Mouse (Mus musculus) forebrain, postnatal 0 days (tissue): Measurements from ENCODE around the gene Trp53i13. TPM values are rescaled to one million over a fixed set of nuclear protein-coding genes. Genes with fewer than 3 reads are reported as not detected.

Experiments used
- ATAC-seq: fragments of 200-750 bp; cut with Nextera tagmentation; 2 replicates; pipeline ENCODE4 v1.8.0; 2017; ENCODE audit warnings: mild to moderate bottlenecking, moderate library complexity
- DNase-seq: peaks from one replicate; pipeline ENCODE4 v3.0.0-alpha.2; 2015
- H3K27ac ChIP-seq: fragments of 300-500 bp; sonication (generic); 2 replicates; pipeline ENCODE4 v1.5.1; 2014; ENCODE audit warnings: low read depth, mild to moderate bottlenecking, antibody characterized with exemption, low read length, moderate library complexity, mixed read lengths
- H3K27me3 ChIP-seq: fragments of 300-500 bp; sonication (generic); 2 replicates; pipeline ENCODE4 v1.6.1; 2014; ENCODE audit warnings: mild to moderate bottlenecking, low read length, mixed read lengths; ENCODE audit not compliant: insufficient read depth
- H3K36me3 ChIP-seq: fragments of 300-500 bp; sonication (generic); 2 replicates; pipeline ENCODE4 v1.6.1; 2014; ENCODE audit warnings: mild to moderate bottlenecking, moderate library complexity; ENCODE audit not compliant: insufficient read depth
- H3K4me1 ChIP-seq: fragments of 300-500 bp; sonication (generic); 2 replicates; pipeline ENCODE4 v1.6.1; 2014; ENCODE audit warnings: antibody characterized with exemption; ENCODE audit not compliant: insufficient read depth
- H3K4me2 ChIP-seq: fragments of 300-500 bp; sonication (generic); 2 replicates; pipeline ENCODE4 v1.6.1; 2014; ENCODE audit warnings: low read depth, mild to moderate bottlenecking, moderate library complexity
- H3K4me3 ChIP-seq: fragments of 300-500 bp; sonication (generic); 2 replicates; pipeline ENCODE4 v1.5.1; 2014; ENCODE audit warnings: low read depth, low read length, mixed read lengths
- H3K9ac ChIP-seq: fragments of 300-500 bp; sonication (generic); 2 replicates; pipeline ENCODE4 v1.6.1; 2014; ENCODE audit warnings: mild to moderate bottlenecking
- H3K9me3 ChIP-seq: fragments of 300-500 bp; sonication (generic); 2 replicates; pipeline ENCODE4 v1.6.1; 2016; ENCODE audit warnings: low read length
- CTCF ChIP-seq: sonication (generic); IDR thresholded peaks from 2 replicates; pipeline ENCODE4 v1.5.1; 2016; ENCODE audit warnings: antibody characterized with exemption, control low read depth, low read depth
- WGBS: fragments of 180-500 bp; shearing (Covaris S2); extraction: QIAGEN DNeasy Blood & Tissue Kit; methylation state at CpG from one replicate; pipeline ENCODE4 v1.1.7; 2014; 5-methylcytosine and 5-hydroxymethylcytosine counted together
- polyA plus RNA-seq: library from polyadenylated mRNA; unstranded; fragments of >200 nt; fragmentation: Nextera tagmentation; extraction: Ambion mirVana; gene quantifications from 2 replicates; pipeline ENCODE4 v1.2.1, GENCODE M21; 2015
- total RNA-seq: library from RNA; depleted of rRNA; stranded (reverse); fragments of >200 nt; gene quantifications from 2 replicates; pipeline ENCODE4 v1.2.3, GENCODE M21; 2014

The Trp53i13 gene
- total and polyA plus RNA-seq, 2 experiments from 2014 or later = 12.3 to 12.4 TPM

DNA sequence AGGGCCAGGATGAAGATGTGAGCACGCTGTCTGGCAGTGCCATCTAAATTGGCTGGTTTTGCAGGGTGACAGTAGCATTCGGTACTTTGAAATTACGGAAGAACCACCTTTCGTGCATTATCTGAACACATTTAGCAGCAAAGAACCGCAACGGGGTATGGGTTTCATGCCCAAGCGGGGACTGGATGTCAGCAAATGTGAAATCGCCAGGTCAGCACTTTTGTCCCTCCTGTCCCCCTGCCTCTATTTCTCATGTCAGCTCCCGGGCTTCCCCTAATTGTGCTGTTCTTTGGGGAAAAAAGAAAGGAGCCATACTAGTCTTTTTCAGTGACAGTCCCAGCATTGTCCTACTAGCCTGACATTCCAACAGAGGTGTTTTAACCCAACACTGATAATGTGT, 47.4 kb downstream of the Trp53i13 start:
- H3K9ac ChIP-seq = no peak overlapping the region
- ATAC-seq (no peak), DNase-seq (no peak)
- no peaks in the 10 kb centered on the region; the same call in none of the 2 replicates for H3K27me3 ChIP-seq
- H3K4me3 ChIP-seq = no peak overlapping the region
- no peaks in the 10 kb centered on the region for H3K9me3 ChIP-seq
- no peak for TF ChIP-seq CTCF
- peaks cover 33% of the 10 kb centered on the region for H3K36me3 ChIP-seq
- 85% methylated on average over 9 of the region's 9 CpGs for WGBS
- no peaks in the 10 kb centered on the region for H3K4me1 ChIP-seq
- H3K4me2 ChIP-seq = no peak overlapping the region
- no peak overlapping the region for H3K27ac ChIP-seq

DNA sequence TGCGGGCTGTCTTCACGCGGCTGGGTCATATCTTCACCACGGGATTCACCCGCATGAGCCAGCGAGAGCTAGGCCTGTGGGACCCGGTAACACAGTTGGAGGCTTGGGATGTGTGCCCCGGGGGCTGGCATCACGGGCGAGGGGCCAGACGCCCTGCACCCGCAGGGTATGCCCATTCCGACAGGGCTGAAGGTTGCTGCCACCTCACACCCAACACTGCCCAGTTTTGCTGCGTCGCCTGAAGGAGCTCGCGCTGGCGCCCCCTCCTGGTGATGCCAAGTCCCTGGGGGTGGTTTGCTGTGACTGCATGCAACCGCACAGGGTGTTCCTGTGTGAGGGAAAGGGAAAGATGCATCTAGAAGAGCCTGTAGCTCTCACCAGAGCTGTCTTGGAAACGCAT, 48.0 kb downstream of the Trp53i13 start:
- no peaks in the 10 kb centered on the region for H3K9me3 ChIP-seq
- H3K4me1 ChIP-seq = no peaks in the 10 kb centered on the region; the same call in 1 of the 2 replicates
- H3K27ac ChIP-seq = no peak overlapping the region
- H3K9ac ChIP-seq = no peak overlapping the region
- H3K4me3 ChIP-seq = no peak overlapping the region
- H3K27me3 ChIP-seq = no peaks in the 10 kb centered on the region; the same call in none of the 2 replicates
- DNase-seq (peak; percentile 76), ATAC-seq (peak; percentile 80)
- TF ChIP-seq CTCF = peak; percentile 86
- peak overlapping the region; percentile 11; the same call in 1 of the 2 replicates for H3K4me2 ChIP-seq
- peaks cover 27% of the 10 kb centered on the region for H3K36me3 ChIP-seq
- whole genome bisulfite sequencing = 16% methylated on average over 20 of the region's 20 CpGs

DNA sequence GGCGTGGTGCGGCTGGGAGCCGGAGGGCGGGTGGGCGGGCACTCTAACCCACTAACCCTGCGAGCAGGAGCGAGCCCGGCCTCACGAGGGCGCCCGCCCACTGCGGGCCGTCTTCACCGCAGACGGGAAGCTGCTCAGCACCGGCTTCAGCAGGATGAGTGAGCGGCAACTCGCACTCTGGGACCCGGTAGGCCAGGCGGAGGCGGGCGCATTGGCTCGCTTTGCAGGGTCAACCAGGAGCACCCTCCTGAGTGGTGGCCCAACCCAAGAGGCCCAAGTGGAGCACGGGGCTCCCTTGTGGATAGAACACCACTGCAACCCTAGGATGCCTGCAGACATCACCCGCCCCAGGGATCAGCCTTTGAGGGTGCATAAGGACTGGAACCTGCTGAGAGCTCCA, 48.6 kb downstream of the Trp53i13 start:
- Histone ChIP-seq H3K27me3 (no peaks in the 10 kb centered on the region; the same call in none of the 2 replicates), H3K9me3 (no peaks in the 10 kb centered on the region)
- no peak for TF ChIP-seq CTCF

DNA sequence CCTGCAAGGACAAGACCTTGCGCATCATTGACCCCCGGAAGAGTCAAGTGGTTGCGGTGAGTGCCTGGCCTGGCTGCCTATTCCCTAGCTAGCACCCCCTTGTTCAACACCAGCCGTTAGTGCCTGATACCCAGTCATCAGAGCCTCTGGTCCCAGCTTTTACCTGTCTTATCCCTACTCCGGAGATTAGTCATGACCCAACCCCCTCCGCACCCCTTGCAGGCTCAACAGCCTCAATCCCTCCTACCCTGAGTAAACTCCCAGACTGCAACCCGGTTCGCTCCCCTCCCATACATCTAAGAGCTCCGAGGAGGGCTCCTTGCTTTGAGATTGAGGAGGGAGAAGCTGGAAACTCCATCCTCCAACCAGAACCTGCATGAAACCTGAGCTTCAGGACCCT, 49.2 kb downstream of the Trp53i13 start:
- Histone ChIP-seq H3K4me1 (peaks cover 5% of the 10 kb centered on the region), H3K9me3 (no peaks in the 10 kb centered on the region), H3K36me3 (peaks cover 15% of the 10 kb centered on the region), H3K4me2 (no peak overlapping the region), H3K9ac (no peak overlapping the region), H3K27ac (no peak overlapping the region), H3K4me3 (no peak overlapping the region), H3K27me3 (no peaks in the 10 kb centered on the region; the same call in none of the 2 replicates)
- ATAC-seq (no peak), DNase-seq (no peak)
- TF ChIP-seq CTCF = no peak
- 40% methylated on average over 9 of the region's 9 CpGs for WGBS

More for the DNA sequence above, 48.6 kb downstream of the Trp53i13 start:
- H3K4me2 ChIP-seq = no peak overlapping the region
- no peak overlapping the region for H3K4me3 ChIP-seq
- H3K27ac ChIP-seq = no peak overlapping the region
- WGBS = 3% methylated on average over 25 of the region's 25 CpGs
- no peak overlapping the region for H3K9ac ChIP-seq
- peaks cover 21% of the 10 kb centered on the region for H3K36me3 ChIP-seq
- peak; percentile 46; the same call in 1 of the 2 replicates for ATAC-seq
- H3K4me1 ChIP-seq = peaks cover 5% of the 10 kb centered on the region
- no peak for DNase-seq

DNA sequence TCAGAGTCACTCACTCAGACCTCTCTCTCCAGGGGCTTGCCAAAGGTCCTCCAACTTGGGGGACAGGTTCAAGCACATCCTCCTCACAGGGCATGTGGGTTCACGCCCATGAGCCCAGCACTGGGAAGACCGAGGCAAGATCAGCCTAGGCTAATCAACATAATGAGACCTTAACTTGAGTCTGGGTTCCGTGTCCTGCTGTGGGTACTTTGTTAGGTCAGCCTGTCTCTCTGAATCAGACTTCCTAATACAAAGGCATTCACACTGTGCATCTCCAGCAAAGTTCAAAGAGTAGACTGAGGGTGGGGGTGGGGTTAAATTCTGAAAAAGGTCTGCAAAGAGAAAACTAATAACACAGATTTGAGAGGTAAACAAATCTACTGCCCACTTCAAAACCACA, 50.7 kb downstream of the Trp53i13 start:
- no peak overlapping the region for H3K4me3 ChIP-seq
- no peak overlapping the region for H3K27ac ChIP-seq
- no peak for ATAC-seq
- no peak overlapping the region for H3K9ac ChIP-seq
- no peak for DNase-seq
- no peak for TF ChIP-seq CTCF
- H3K4me1 ChIP-seq = peaks cover 5% of the 10 kb centered on the region
- H3K27me3 ChIP-seq = no peaks in the 10 kb centered on the region; the same call in none of the 2 replicates
- 45% methylated on average over 3 of the region's 3 CpGs for WGBS
- no peak overlapping the region for H3K4me2 ChIP-seq
- H3K9me3 ChIP-seq = no peaks in the 10 kb centered on the region
- 0 out of 2 replicates have a peak, but pooled peaks cover under 1% of the 10 kb centered on the region for H3K36me3 ChIP-seq

DNA sequence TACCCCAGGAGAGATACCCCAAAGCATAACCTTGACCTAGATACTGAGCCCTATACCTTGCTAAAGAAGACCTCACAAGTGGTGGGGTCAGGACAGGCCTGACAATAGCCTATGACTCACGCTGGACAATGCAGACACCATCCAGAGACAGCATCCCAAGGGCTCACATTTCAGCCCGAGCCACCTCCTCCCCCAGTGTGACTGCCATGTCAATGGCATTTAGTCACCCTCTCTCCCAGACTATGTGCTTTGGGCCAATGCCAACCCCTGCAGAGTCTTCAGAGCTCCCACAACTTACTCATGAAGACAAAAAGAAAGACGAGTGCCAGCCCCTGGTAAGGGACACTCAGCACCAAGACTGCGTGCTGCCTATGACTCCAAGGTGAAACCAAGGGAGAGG, 51.1 kb downstream of the Trp53i13 start:
- 51% methylated on average over 4 of the region's 4 CpGs for WGBS
- TF ChIP-seq CTCF = no peak
- no peaks in the 10 kb centered on the region; the same call in none of the 2 replicates for H3K27me3 ChIP-seq
- H3K4me3 ChIP-seq = no peak overlapping the region
- H3K27ac ChIP-seq = no peak overlapping the region
- H3K4me2 ChIP-seq = no peak overlapping the region
- no peaks in the 10 kb centered on the region for H3K36me3 ChIP-seq
- H3K9me3 ChIP-seq = no peaks in the 10 kb centered on the region
- no peak overlapping the region for H3K9ac ChIP-seq
- no peak for ATAC-seq
- no peak for DNase-seq
- H3K4me1 ChIP-seq = peaks cover 5% of the 10 kb centered on the region

DNA sequence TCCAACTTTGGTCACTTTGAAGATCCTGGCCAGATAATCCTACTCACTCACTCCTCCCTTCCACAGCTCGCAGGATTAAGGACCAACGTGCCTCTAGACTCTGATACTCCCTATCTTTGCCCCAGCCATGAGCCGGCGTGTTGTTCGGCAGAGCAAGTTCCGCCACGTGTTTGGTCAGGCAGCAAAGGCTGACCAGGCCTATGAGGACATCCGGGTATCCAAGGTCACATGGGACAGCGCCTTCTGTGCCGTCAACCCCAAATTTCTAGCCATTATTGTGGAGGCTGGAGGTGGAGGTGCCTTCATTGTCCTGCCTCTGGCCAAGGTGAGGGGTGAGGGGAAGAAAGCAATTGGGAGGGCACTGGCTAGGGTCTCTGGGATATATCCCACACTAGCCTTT, 52.0 kb downstream of the Trp53i13 start:
- ATAC-seq (no peak), DNase-seq (no peak)
- TF ChIP-seq CTCF = no peak
- Histone ChIP-seq H3K9me3 (no peaks in the 10 kb centered on the region), H3K36me3 (no peaks in the 10 kb centered on the region), H3K27ac (no peak overlapping the region), H3K9ac (no peak overlapping the region), H3K4me2 (no peak overlapping the region), H3K4me3 (no peak overlapping the region), H3K27me3 (no peaks in the 10 kb centered on the region; the same call in none of the 2 replicates), H3K4me1 (peaks cover 5% of the 10 kb centered on the region)
- WGBS = 78% methylated on average over 10 of the region's 10 CpGs

DNA sequence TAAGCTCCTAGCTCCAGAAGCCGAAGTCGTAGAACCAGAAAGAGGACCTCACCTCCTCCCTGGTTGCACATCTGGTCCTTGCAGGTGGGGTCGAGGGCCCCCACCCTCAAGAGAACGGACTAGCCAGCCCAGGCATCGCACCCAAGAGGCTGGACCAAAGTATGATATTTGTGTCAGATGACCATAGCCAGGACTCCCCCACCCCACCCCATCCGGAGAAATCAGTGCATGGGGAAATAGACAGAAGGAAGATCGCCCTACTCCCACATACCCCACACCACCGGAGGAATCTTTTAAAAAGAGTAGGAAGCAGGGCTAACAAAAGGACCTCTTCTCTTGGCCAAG, 52.7 kb downstream of the Trp53i13 start:
- no peaks in the 10 kb centered on the region; the same call in none of the 2 replicates for H3K27me3 ChIP-seq
- no peak for TF ChIP-seq CTCF
- no peak overlapping the region for H3K27ac ChIP-seq
- no peaks in the 10 kb centered on the region for H3K9me3 ChIP-seq
- H3K4me1 ChIP-seq = peaks cover 5% of the 10 kb centered on the region
- ATAC-seq (no peak), DNase-seq (no peak)
- H3K4me3 ChIP-seq = peak overlapping the region; percentile 45; the same call in 1 of the 2 replicates
- 44% methylated on average over 8 of the region's 8 CpGs for WGBS
- H3K4me2 ChIP-seq = peak overlapping the region; percentile 99
- H3K36me3 ChIP-seq = no peaks in the 10 kb centered on the region
- no peak overlapping the region; the same call in 1 of the 2 replicates for H3K9ac ChIP-seq
